Mouse (Mus musculus): ENCODE data around the gene Eif2ak3.

Gene Eif2ak3

DNA sequence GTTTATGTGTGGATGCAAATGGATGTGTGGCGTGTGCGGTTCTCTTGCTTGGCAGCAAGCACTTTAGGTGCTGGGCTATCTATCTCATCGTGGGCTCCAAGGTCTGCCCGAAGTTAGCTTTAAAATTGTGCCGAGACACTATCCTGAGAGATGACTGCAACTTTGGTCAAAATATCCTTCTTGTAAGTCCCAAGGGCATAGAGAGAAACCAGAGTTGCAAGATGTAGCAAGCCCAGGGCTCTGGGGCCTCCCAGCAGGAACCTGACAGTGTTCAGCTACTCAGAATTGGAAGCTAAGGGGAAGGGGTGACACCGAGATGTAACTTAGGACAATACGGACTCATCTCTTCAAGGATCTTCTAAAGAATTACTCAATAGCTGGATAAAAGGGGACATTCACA is 65.3 kb downstream of the Eif2ak3 start:
- DNase-seq: no peak

DNA sequence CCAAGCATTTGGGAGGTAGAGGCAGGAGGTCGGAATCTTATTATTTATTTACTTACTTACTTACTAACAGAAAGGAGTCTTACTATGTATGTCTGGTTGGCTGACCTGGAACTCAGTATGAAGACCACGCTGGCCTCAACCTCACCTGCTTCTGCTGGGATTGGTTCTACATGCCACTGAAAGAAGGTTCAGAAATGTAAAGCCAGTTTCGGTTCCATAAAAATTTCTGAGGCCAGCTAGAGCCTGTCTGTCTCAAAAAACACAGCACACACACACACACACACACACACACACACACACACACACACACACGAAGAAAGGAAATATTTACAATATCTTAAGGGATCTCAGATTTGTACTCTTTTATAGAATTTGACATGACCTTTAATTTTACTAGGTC is 66.0 kb downstream of the Eif2ak3 start:
- DNase-seq: no peak

DNA sequence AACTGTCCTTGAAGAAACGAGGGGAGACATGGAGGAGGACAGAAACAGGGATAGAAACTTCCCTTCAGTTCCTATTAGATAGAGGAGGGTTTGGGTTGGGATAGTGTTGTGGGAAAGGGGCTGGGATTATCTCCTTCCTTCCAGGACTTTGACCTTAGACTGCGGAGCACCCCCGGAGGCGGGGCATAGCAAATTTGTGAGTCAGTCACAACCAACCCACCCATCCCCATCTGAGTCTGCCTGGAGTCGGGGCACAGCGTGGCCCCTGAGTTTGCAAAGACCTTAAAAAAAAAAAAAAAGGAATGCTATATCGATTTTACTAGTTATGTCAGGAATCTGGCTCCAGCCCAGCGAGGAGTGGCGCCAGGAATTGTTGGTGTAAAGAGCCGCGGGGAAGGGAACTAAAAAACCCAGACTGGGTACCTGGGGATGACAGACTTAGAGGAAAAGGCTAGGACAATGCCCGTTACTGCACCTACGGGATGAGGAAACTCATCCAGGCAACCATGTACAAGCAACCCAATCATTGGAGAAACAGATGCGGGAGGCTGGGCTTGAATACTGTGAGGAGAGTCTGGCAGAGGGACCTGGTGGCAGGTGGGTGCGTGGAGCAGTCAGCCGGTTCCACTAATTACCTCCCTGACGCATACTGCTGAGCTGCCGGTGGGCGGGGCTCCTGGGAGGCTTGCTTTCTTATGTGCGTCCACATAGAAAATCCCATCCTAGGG is 67.5 kb downstream of the Eif2ak3 start:
- no peak for DNase-seq

DNA sequence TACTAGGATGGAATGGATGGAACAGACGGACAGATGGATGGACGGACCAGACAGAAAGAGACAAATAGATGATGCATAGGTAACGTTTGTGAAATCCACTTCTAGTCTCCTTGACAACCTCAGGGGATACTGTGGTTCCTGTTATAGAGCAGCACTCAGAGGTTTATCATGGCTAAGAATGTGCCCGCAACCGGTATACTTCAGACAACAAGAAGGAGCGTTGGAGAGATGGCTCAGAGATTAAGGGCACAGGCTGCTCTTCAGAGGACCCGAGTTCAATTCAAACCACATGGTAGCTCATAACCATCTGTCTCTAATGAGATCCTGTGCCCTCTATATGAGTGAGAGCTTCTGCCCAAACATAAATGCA is 68.1 kb downstream of the Eif2ak3 start:
- no peak for DNase-seq

DNA sequence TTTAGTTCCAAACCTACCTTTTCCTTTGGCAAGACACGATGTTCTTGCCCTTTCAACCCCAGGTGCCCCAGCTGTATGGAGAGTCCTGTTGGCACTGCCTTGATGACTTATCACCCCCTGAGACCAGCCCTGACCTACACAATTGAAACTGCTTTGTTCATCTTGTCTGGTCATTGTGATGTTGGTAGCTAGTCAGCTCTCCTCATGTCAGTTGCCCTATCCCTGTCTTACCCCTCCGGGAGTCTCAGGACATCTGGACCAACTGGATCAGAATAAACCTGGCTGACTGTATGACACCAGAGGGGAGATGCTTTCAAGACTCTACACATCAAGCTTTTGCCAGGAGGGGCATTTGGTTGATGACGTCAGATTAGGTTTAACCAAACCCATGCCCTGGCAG is 74.5 kb downstream of the Eif2ak3 start, which contains the start of gene Tex37:
Gene Tex37 (minus strand): TSS at position 101 of the 400 bp plus-strand sequence.
- DNase-seq: no peak

DNA sequence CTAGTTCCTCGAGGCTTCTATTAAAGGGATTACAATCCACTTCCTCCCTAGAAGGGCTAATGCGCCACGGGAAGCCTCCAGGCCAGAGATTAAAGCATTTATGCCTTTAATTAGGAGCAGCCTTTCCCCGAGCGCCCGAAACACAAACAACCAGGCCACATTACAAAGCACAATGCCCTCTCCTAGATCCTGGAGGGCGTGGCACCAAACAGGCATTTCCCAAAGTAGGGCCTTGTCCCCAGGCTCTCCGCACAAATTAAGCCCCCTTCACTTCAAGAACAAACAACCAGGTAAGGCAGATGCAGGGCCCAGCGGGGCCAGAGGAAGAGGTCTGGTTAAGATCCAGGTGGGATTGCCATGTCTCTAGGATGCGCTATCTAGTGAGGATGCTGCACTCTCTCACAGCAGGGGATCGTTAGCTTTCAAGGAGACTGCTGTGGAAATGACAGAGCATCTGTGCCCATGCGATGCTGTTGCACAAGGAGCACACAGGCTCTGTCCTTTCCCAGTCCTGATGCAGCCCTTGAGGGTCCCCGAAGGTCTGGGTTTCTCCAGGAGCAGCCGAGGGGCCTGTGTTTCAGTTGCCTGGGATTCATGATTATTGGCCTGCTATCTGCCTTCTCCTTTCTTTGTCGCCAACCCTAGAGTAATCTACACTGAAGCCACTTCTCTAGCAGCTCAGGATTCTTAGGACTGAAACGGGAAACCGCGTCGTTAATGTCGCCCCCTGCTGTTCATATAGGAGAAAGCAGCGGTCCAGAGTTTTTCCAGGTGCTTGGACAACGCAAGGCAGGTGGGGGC is 77.2 kb downstream of the Eif2ak3 start:
- DNase-seq: peak; percentile 39

DNA sequence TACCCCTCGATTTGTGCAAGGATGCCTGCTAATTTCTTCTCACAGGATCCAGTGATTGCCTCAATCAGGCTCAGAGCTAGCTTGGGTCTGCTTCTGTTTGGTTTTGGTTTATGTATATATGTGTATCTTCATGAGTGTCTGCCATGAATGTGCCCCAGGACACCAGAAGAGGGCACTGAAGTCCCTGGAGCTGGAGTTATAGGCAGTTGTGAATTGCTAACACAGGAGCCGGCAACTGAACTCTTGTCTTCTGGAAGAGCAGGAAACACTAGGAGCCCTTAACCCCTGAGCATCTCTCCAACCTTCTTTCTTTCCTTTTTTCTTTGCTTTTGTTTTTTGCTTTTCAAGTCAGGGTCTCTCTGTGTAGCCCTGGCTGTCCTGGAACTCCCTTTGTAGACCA is 87.5 kb downstream of the Eif2ak3 start:
- no peak for DNase-seq

DNA sequence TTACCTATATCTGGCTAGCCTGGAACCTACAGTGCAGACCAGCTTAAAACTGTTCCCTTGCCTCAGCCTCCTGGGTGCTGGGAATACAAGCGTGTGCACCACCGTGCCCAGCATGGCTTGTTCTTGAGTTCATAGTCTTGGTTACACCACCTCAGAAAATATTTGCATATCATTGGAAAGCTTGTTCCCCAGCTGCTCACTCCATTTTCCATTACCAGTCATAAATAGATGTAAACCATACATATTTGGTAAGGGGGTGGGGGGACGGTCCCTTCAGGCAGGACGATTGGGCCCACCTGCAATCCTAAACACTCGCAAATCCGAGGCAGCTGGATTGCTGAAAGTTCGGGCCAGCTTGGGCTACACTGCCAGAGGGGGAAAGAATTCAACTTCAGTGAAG is 109.0 kb downstream of the Eif2ak3 start:
- no peak for DNase-seq

DNA sequence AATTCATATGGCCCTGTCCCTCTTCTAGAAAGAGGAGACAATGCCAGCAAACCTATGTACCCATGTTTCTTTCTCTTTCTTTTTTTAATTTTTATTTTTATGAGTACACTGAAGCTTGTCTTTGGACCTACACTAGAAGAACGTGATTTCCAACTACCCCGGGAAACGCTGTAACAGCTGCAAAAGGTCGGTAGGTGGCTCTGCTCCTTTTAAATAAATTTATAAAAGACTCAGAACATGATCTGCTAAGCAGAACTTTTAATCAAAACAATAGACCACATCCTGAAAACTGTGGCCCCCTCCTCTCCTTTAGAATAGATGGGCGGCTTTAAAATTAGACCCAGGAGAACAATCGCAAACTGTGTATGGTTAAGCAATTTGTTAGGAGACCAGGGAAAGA is 109.7 kb downstream of the Eif2ak3 start:
- DNase-seq: peak; percentile 58

Measured in kidney, adult 9 months (tissue).